In the genomic region with DNA sequence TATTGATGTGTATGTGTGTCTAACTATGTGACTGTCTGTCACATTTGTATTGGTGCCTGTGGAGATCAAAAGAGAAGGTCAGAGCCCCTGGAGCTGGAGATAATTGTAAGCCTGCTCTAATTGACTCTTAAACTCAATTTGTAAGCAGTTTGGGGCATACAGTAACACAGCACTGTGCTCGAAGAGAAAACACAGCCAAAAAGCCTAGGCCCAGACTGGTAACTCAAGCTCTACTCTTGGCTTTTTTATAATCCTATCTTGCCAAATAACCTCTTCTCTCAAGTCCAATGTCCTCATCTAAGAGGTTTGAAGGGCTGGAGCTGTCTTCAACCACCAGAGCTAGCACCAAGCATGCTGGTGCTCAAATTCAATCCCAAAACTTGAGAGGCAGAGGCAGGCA, we compare ENCODE assay signal across 20 mouse cellular contexts. TPM values are rescaled to one million over a fixed set of nuclear protein-coding genes. Genes with fewer than 3 reads are reported as not detected.
DNase-seq lines count a peak whose midpoint lies in the region; ATAC-seq and TF ChIP-seq lines count a peak whose summit lies in the region.
"Had no signal": no experiment of that assay in that cellular context is flagged by ENCODE, and none has a peak within 500 bp of the region (broad histone marks: within the 10 kb centered on the region; RNA-seq: fewer than 3 reads in every experiment).

No protein-coding gene starts in this region.

- H3K36me3 ChIP-seq in intestine, embryonic 16.5 days (ENCODE audit: control insufficient read depth, insufficient read depth, low read length), result no peaks in the 10 kb centered on the region
- H3K36me3 ChIP-seq in intestine, postnatal 0 days (ENCODE audit: control insufficient read depth, insufficient read depth), result no peaks in the 10 kb centered on the region
- no peaks in the 10 kb centered on the region for H3K36me3 ChIP-seq in liver, embryonic 15.5 days (replicated peaks)
- H3K36me3 ChIP-seq: embryonic facial prominence, embryonic 12.5 days; forebrain, embryonic 15.5 days; heart, embryonic 13.5 days; hindbrain, embryonic 15.5 days; midbrain, embryonic 10.5 days; neural tube, embryonic 12.5 days had no signal

- H3K27ac ChIP-seq in intestine, embryonic 16.5 days (ENCODE audit: low read length), result no peak overlapping the region
- no peak overlapping the region for H3K27ac ChIP-seq in intestine, postnatal 0 days (ENCODE audit: low read depth, low read length)
- peak overlapping the region; percentile 98 for H3K27ac ChIP-seq in bone marrow macrophage, adult 2 months (ENCODE audit: insufficient read depth, low read depth, low read length)
- H3K27ac ChIP-seq in liver, embryonic 15.5 days (replicated peaks), result peak overlapping the region; percentile 66; the same call in 1 of the 2 replicates
- H3K27ac ChIP-seq in left cerebral cortex, adult 2 months, result no peak overlapping the region
- H3K27ac ChIP-seq: embryonic facial prominence, embryonic 12.5 days; forebrain, embryonic 15.5 days; heart, embryonic 13.5 days; hindbrain, embryonic 15.5 days; midbrain, embryonic 10.5 days; neural tube, embryonic 12.5 days had no signal

- H3K4me2 ChIP-seq in intestine, embryonic 16.5 days (ENCODE audit: low read depth, low read length), result 0 out of 2 replicates have a peak overlapping the region, but pooled peaks have one; percentile 6
- H3K4me2 ChIP-seq in intestine, postnatal 0 days (replicated peaks; ENCODE audit: low read depth), result no peak overlapping the region
- H3K4me2 ChIP-seq in liver, embryonic 15.5 days, result no peak overlapping the region; the same call in 1 of the 2 replicates
- H3K4me2 ChIP-seq: embryonic facial prominence, embryonic 12.5 days; forebrain, embryonic 15.5 days; heart, embryonic 13.5 days; hindbrain, embryonic 15.5 days; neural tube, embryonic 12.5 days had no signal

- no peak for TF ChIP-seq POLR2A in lung, adult 2 months (IDR thresholded peaks at IDR 0.05; ENCODE audit: borderline replicate concordance, extremely low read depth, low read depth, low read length)
- no peak for TF ChIP-seq POLR2A in bone marrow macrophage, adult 2 months (IDR thresholded peaks at IDR 0.05; ENCODE audit: borderline replicate concordance, low read depth, low read length)

- H3K4me1 ChIP-seq in intestine, embryonic 16.5 days (ENCODE audit: control insufficient read depth, insufficient read depth, low read length), result peaks cover 24% of the 10 kb centered on the region
- peaks cover 4% of the 10 kb centered on the region; the same call in 1 of the 2 replicates for H3K4me1 ChIP-seq in intestine, postnatal 0 days (replicated peaks; ENCODE audit: control insufficient read depth, insufficient read depth, low read length)
- peaks cover 6% of the 10 kb centered on the region; the same call in 1 of the 2 replicates for H3K4me1 ChIP-seq in lung, adult 2 months (ENCODE audit: control insufficient read depth, insufficient read depth, low read length)
- peaks cover 40% of the 10 kb centered on the region for H3K4me1 ChIP-seq in bone marrow macrophage, adult 2 months (ENCODE audit: control insufficient read depth, insufficient read depth, low read length)
- H3K4me1 ChIP-seq in liver, embryonic 15.5 days (replicated peaks), result peaks cover 83% of the 10 kb centered on the region

- no peaks in the 10 kb centered on the region for H3K27me3 ChIP-seq in intestine, embryonic 16.5 days (replicated peaks; ENCODE audit: control insufficient read depth, insufficient read depth, low read length)
- 0 out of 2 replicates have a peak, but pooled peaks cover 3% of the 10 kb centered on the region for H3K27me3 ChIP-seq in intestine, postnatal 0 days (replicated peaks; ENCODE audit: control insufficient read depth, insufficient read depth, low read length)
- peaks cover 9% of the 10 kb centered on the region; the same call in 1 of the 2 replicates for H3K27me3 ChIP-seq in liver, embryonic 15.5 days
- H3K27me3 ChIP-seq: forebrain, embryonic 15.5 days; hindbrain, embryonic 15.5 days; neural tube, embryonic 12.5 days had no signal

- ATAC-seq in intestine, embryonic 16.5 days, result no peak
- no peak for ATAC-seq in intestine, postnatal 0 days
- ATAC-seq in liver, embryonic 15.5 days (ENCODE audit: insufficient read depth), result no peak
- ATAC-seq: forebrain, embryonic 15.5 days had no signal

- no peak for TF ChIP-seq CTCF in intestine, postnatal 0 days (IDR thresholded peaks at IDR 0.05; ENCODE audit: low read depth)
- no peak for TF ChIP-seq CTCF in lung, adult 2 months (IDR thresholded peaks at IDR 0.05; ENCODE audit: insufficient read depth, low read length)
- TF ChIP-seq CTCF in bone marrow macrophage, adult 2 months (IDR thresholded peaks at IDR 0.05; ENCODE audit: low read depth, low read length), result no peak
- TF ChIP-seq CTCF in left cerebral cortex, adult 2 months (IDR thresholded peaks at IDR 0.05), result no peak

- intact Hi-C loops in left cerebral cortex, adult 2 months (cut with DNase I), result loop anchor here (5.0 kb wide), 1 partner anchor 50 kb away; no protein-coding TSS in a partner anchor

- WGBS in intestine, embryonic 16.5 days, result 56% methylated on average over 1 of the region's 1 CpGs
- WGBS in intestine, postnatal 0 days, result 53% methylated on average over 1 of the region's 1 CpGs
- 65% methylated on average over 1 of the region's 1 CpGs for WGBS in lung, adult 2 months
- 39% methylated on average over 1 of the region's 1 CpGs for WGBS in liver, embryonic 15.5 days (ENCODE audit: insufficient replicate concordance)

- no peak overlapping the region for H3K9ac ChIP-seq in intestine, embryonic 16.5 days (ENCODE audit: low read depth, low read length)
- no peak overlapping the region for H3K9ac ChIP-seq in intestine, postnatal 0 days (ENCODE audit: low read depth, low read length)
- no peak overlapping the region for H3K9ac ChIP-seq in liver, embryonic 15.5 days
- H3K9ac ChIP-seq: embryonic facial prominence, embryonic 12.5 days; forebrain, embryonic 15.5 days; heart, embryonic 13.5 days; hindbrain, embryonic 15.5 days; liver, embryonic 14.5 days; neural tube, embryonic 12.5 days had no signal

- H3K4me3 ChIP-seq in intestine, embryonic 16.5 days (ENCODE audit: low read length), result no peak overlapping the region
- H3K4me3 ChIP-seq in intestine, postnatal 0 days (ENCODE audit: low read depth, low read length), result no peak overlapping the region
- H3K4me3 ChIP-seq in lung, adult 2 months (replicated peaks; ENCODE audit: extremely low read depth, low read depth, low read length), result no peak overlapping the region
- peak overlapping the region; percentile 25 for H3K4me3 ChIP-seq in bone marrow macrophage, adult 2 months (ENCODE audit: insufficient read depth, low read length)
- H3K4me3 ChIP-seq in liver, embryonic 15.5 days (replicated peaks), result no peak overlapping the region
- H3K4me3 ChIP-seq in left cerebral cortex, adult 2 months, result no peak overlapping the region
- H3K4me3 ChIP-seq: embryonic facial prominence, embryonic 12.5 days; erythroblast, embryonic 14.5 days; forebrain, embryonic 15.5 days; heart, embryonic 13.5 days; hindbrain, embryonic 15.5 days; midbrain, embryonic 10.5 days; neural tube, embryonic 12.5 days had no signal

- DNase-seq in lung, adult 2 months, result peak; percentile 1
- no peak for DNase-seq in lung, postnatal 25 days (ENCODE audit: low spot score)
- DNase-seq in left cerebral cortex, adult 2 months (ENCODE audit: extremely low spot score in 1 of 2, low spot score in 2 of 2), result no peak
- DNase-seq: adrenal gland, adult 2 months; cerebellum, postnatal 10 days; layer of hippocampus, postnatal 36 days; lung, postnatal 14 days; thymus, postnatal 36 days had no signal

- H3K9me3 ChIP-seq in intestine, embryonic 16.5 days (ENCODE audit: control insufficient read depth, low read length), result no peaks in the 10 kb centered on the region
- no peaks in the 10 kb centered on the region for H3K9me3 ChIP-seq in intestine, postnatal 0 days (ENCODE audit: control insufficient read depth)
- no peaks in the 10 kb centered on the region for H3K9me3 ChIP-seq in liver, embryonic 15.5 days (replicated peaks)
- H3K9me3 ChIP-seq: embryonic facial prominence, embryonic 12.5 days; forebrain, embryonic 15.5 days; heart, embryonic 13.5 days; hindbrain, embryonic 15.5 days; midbrain, embryonic 10.5 days; neural tube, embryonic 12.5 days had no signal

RNA-seq across cellular contexts. Expression of a gene that starts 3.5 kb away (rescaled TPM):
- polyA plus RNA-seq in intestine, embryonic 16.5 days (2015; fragmentation: Nextera tagmentation; extraction: Ambion mirVana), result 3.5 TPM in 2 replicates
- polyA plus RNA-seq in intestine, postnatal 0 days (2015; fragmentation: Nextera tagmentation; extraction: Ambion mirVana), result 3.5 and 4.0 TPM in 2 replicates
- polyA plus RNA-seq in lung, adult 2 months (2012; rRNA removed), result 10.1 and 16.0 TPM in 2 replicates
- 204 and 241 TPM in 2 replicates for polyA plus RNA-seq in bone marrow macrophage, adult 2 months (2012; ENCODE audit: insufficient read depth, insufficient read length, missing spikeins)
- polyA plus RNA-seq in liver, embryonic 15.5 days (2015; fragmentation: Nextera tagmentation; extraction: Ambion mirVana), result 2.0 and 2.7 TPM in 2 replicates
- 100 to 1,000 TPM; 114 to 117 TPM for total RNA-seq in left cerebral cortex, adult 2 months (2021)
- polyA plus RNA-seq: erythroblast, embryonic 14.5 days had no signal

Comparison
In these comparisons a context has a peak if more than half of its experiments do, and no peak if none do; other contexts are left out.
1. H3K27ac ChIP-seq: peak in bone marrow macrophage, adult 2 months (single experiment) and liver, embryonic 15.5 days (single experiment); none in intestine, embryonic 16.5 days (single experiment), intestine, postnatal 0 days (single experiment) and left cerebral cortex, adult 2 months (single experiment).
2. RNA of a gene that starts 3.5 kb away (polyA plus RNA-seq): 204 to 241 TPM in bone marrow macrophage, adult 2 months; 10.1 to 16.0 TPM in lung, adult 2 months, 3.5 TPM in intestine, embryonic 16.5 days, 3.5 to 4.0 TPM in intestine, postnatal 0 days and 2.0 to 2.7 TPM in liver, embryonic 15.5 days; every median in the first group is over 10 times any median in the second.